Mouse (Mus musculus) megakaryocyte, embryonic 14.5 days (primary cell): ENCODE measurements around the gene Tom1l2.

Experiments
- FLI1 ChIP-seq: IDR thresholded peaks from 2 replicates; pipeline ENCODE4 v1.6.1; 2012; ENCODE audit warnings: low read length, inconsistent platforms, mixed read lengths
- GATA1 ChIP-seq: IDR thresholded peaks from 3 replicates; pipeline ENCODE4 v1.6.1; 2012; ENCODE audit warnings: mixed read lengths, low read length, inconsistent platforms, borderline replicate concordance

GRCm38 (mm10) chr11:60213266-60213665, 139.4 kb downstream of the Tom1l2 start:
- TF ChIP-seq GATA1 (no peak), FLI1 (no peak)
